Mouse (Mus musculus) midbrain, embryonic 13.5 days (tissue): ENCODE measurements around the gene Snx9. TPM values are rescaled to one million over a fixed set of nuclear protein-coding genes. Genes with fewer than 3 reads are reported as not detected.

Source experiments
- ATAC-seq: fragments of 200-750 bp; cut with Nextera tagmentation; 2 replicates; pipeline ENCODE4 v1.8.0; 2017; ENCODE audit warnings: mild to moderate bottlenecking, moderate TSS enrichment, moderate library complexity
- H3K27ac ChIP-seq: fragments of 300-500 bp; sonication (generic); 2 replicates; pipeline ENCODE4 v1.5.1; 2015; ENCODE audit warnings: inconsistent platforms, mild to moderate bottlenecking, moderate library complexity
- H3K27me3 ChIP-seq: fragments of 300-500 bp; sonication (generic); 2 replicates; pipeline ENCODE4 v1.6.1; 2015; ENCODE audit warnings: mild to moderate bottlenecking, inconsistent platforms
- H3K36me3 ChIP-seq: fragments of 300-500 bp; sonication (generic); 2 replicates; pipeline ENCODE4 v1.6.1; 2015; ENCODE audit warnings: mild to moderate bottlenecking, inconsistent platforms
- H3K4me1 ChIP-seq: fragments of 300-500 bp; sonication (generic); replicated peaks from 2 replicates; pipeline ENCODE4 v1.6.1; 2015; ENCODE audit warnings: inconsistent platforms
- H3K4me2 ChIP-seq: fragments of 300-500 bp; sonication (generic); replicated peaks from 2 replicates; pipeline ENCODE4 v1.6.1; 2015; ENCODE audit warnings: moderate library complexity, mild to moderate bottlenecking, inconsistent platforms
- H3K4me3 ChIP-seq: fragments of 300-500 bp; sonication (generic); replicated peaks from 2 replicates; pipeline ENCODE4 v1.5.1; 2015; ENCODE audit warnings: mild to moderate bottlenecking, inconsistent platforms
- H3K9ac ChIP-seq: fragments of 300-500 bp; sonication (generic); replicated peaks from 2 replicates; pipeline ENCODE4 v1.6.1; 2015; ENCODE audit warnings: mild to moderate bottlenecking, inconsistent platforms
- H3K9me3 ChIP-seq: fragments of 300-500 bp; sonication (generic); 2 replicates; pipeline ENCODE4 v1.6.1; 2016; ENCODE audit warnings: mild to moderate bottlenecking, inconsistent platforms
- WGBS: fragments of 180-500 bp; shearing (Covaris S2); methylation state at CpG from one replicate; pipeline ENCODE4 v1.1.7; 2015; 5-methylcytosine and 5-hydroxymethylcytosine counted together
- polyA plus RNA-seq: library from polyadenylated mRNA; unstranded; fragments of >200 nt; fragmentation: Nextera tagmentation; extraction: Ambion mirVana; gene quantifications from 2 replicates; pipeline ENCODE4 v1.2.1, GENCODE M21; 2015

The Snx9 gene
- polyA plus RNA-seq, 1 experiment from 2014 or later: 7.4 TPM

- H3K9me3 ChIP-seq: no peaks in the 10 kb centered on the region
- no peak overlapping the region for H3K4me3 ChIP-seq
- no peak overlapping the region for H3K4me2 ChIP-seq
- H3K27ac ChIP-seq: no peak overlapping the region
- H3K9ac ChIP-seq: no peak overlapping the region
- peaks cover 5% of the 10 kb centered on the region for H3K4me1 ChIP-seq
- ATAC-seq: no peak
- 77% methylated on average over 7 of the region's 7 CpGs for WGBS
- no peaks in the 10 kb centered on the region for H3K36me3 ChIP-seq
- no peaks in the 10 kb centered on the region for H3K27me3 ChIP-seq
Measured at GRCm38 (mm10) chr17:5893574-5894148, 52.5 kb downstream of the Snx9 start.

- H3K9ac ChIP-seq: no peak overlapping the region
- H3K9me3 ChIP-seq: no peaks in the 10 kb centered on the region
- no peak for ATAC-seq
- no peak overlapping the region for H3K27ac ChIP-seq
- H3K4me2 ChIP-seq: no peak overlapping the region
- no peaks in the 10 kb centered on the region for H3K27me3 ChIP-seq
- 75% methylated on average over 4 of the region's 4 CpGs for WGBS
- no peak overlapping the region for H3K4me3 ChIP-seq
- peaks cover 5% of the 10 kb centered on the region for H3K4me1 ChIP-seq
- H3K36me3 ChIP-seq: peaks cover 10% of the 10 kb centered on the region; the same call in 1 of the 2 replicates
Measured at GRCm38 (mm10) chr17:5896066-5896465, 54.9 kb downstream of the Snx9 start.

- no peak for ATAC-seq
- Histone ChIP-seq H3K9me3 (no peaks in the 10 kb centered on the region), H3K4me1 (peaks cover 5% of the 10 kb centered on the region), H3K27ac (no peak overlapping the region), H3K36me3 (peaks cover 10% of the 10 kb centered on the region; the same call in 1 of the 2 replicates), H3K9ac (no peak overlapping the region), H3K27me3 (no peaks in the 10 kb centered on the region), H3K4me2 (no peak overlapping the region), H3K4me3 (no peak overlapping the region)
- 90% methylated on average over 7 of the region's 7 CpGs for WGBS
Measured at GRCm38 (mm10) chr17:5896607-5897006, 55.5 kb downstream of the Snx9 start.

GRCm38 (mm10) chr17:5897326-5898200 is 56.4 kb downstream of the Snx9 start:
- H3K27me3 ChIP-seq: no peaks in the 10 kb centered on the region
- no peak overlapping the region for H3K4me3 ChIP-seq
- no peak overlapping the region for H3K27ac ChIP-seq
- 92% methylated on average over 17 of the region's 17 CpGs for whole genome bisulfite sequencing
- H3K9ac ChIP-seq: no peak overlapping the region
- H3K9me3 ChIP-seq: no peaks in the 10 kb centered on the region
- no peak for ATAC-seq
- no peak overlapping the region for H3K4me2 ChIP-seq
- H3K4me1 ChIP-seq: peaks cover 5% of the 10 kb centered on the region
- H3K36me3 ChIP-seq: peaks cover 10% of the 10 kb centered on the region; the same call in 1 of the 2 replicates

GRCm38 (mm10) chr17:5899251-5899650 is 58.1 kb downstream of the Snx9 start:
- peaks cover 10% of the 10 kb centered on the region; the same call in 1 of the 2 replicates for H3K36me3 ChIP-seq
- ATAC-seq: no peak
- no peak overlapping the region for H3K27ac ChIP-seq
- H3K9me3 ChIP-seq: no peaks in the 10 kb centered on the region
- H3K9ac ChIP-seq: no peak overlapping the region
- H3K4me2 ChIP-seq: no peak overlapping the region
- H3K4me1 ChIP-seq: no peaks in the 10 kb centered on the region
- H3K4me3 ChIP-seq: no peak overlapping the region
- no peaks in the 10 kb centered on the region for H3K27me3 ChIP-seq
- 92% methylated on average over 6 of the region's 6 CpGs for WGBS

- H3K9me3 ChIP-seq: no peaks in the 10 kb centered on the region
- no peak overlapping the region for H3K4me3 ChIP-seq
- no peak overlapping the region for H3K4me2 ChIP-seq
- ATAC-seq: no peak
- no peak overlapping the region for H3K27ac ChIP-seq
- H3K36me3 ChIP-seq: peaks cover 16% of the 10 kb centered on the region
- WGBS: 84% methylated on average over 5 of the region's 5 CpGs
- H3K4me1 ChIP-seq: no peaks in the 10 kb centered on the region
- no peaks in the 10 kb centered on the region for H3K27me3 ChIP-seq
- no peak overlapping the region for H3K9ac ChIP-seq
Measured at GRCm38 (mm10) chr17:5901381-5901780, 60.3 kb downstream of the Snx9 start.

GRCm38 (mm10) chr17:5903630-5904301 is 62.6 kb downstream of the Snx9 start:
- Histone ChIP-seq H3K36me3 (peaks cover 16% of the 10 kb centered on the region), H3K9me3 (no peaks in the 10 kb centered on the region), H3K9ac (no peak overlapping the region), H3K27ac (no peak overlapping the region), H3K4me3 (no peak overlapping the region), H3K27me3 (no peaks in the 10 kb centered on the region), H3K4me2 (no peak overlapping the region), H3K4me1 (no peaks in the 10 kb centered on the region)
- 85% methylated on average over 6 of the region's 6 CpGs for WGBS
- no peak for ATAC-seq

GRCm38 (mm10) chr17:5909681-5910080 is 68.6 kb downstream of the Snx9 start:
- whole genome bisulfite sequencing: 92% methylated on average over 4 of the region's 4 CpGs

GRCm38 (mm10) chr17:5911591-5911990 is 70.5 kb downstream of the Snx9 start:
- Histone ChIP-seq H3K27ac (no peak overlapping the region), H3K4me2 (no peak overlapping the region), H3K27me3 (no peaks in the 10 kb centered on the region), H3K9me3 (no peaks in the 10 kb centered on the region), H3K4me3 (no peak overlapping the region), H3K36me3 (no peaks in the 10 kb centered on the region; the same call in 1 of the 2 replicates), H3K4me1 (no peaks in the 10 kb centered on the region), H3K9ac (no peak overlapping the region)
- WGBS: 84% methylated on average over 12 of the region's 12 CpGs
- ATAC-seq: no peak

More at GRCm38 (mm10) chr17:5909681-5910080, 68.6 kb downstream of the Snx9 start:
- Histone ChIP-seq H3K9ac (no peak overlapping the region), H3K36me3 (peaks cover 7% of the 10 kb centered on the region; the same call in 1 of the 2 replicates), H3K27ac (no peak overlapping the region), H3K9me3 (no peaks in the 10 kb centered on the region), H3K4me2 (no peak overlapping the region), H3K4me3 (no peak overlapping the region), H3K4me1 (no peaks in the 10 kb centered on the region), H3K27me3 (no peaks in the 10 kb centered on the region)
- no peak for ATAC-seq

- ATAC-seq: no peak
- Histone ChIP-seq H3K4me2 (no peak overlapping the region), H3K27me3 (no peaks in the 10 kb centered on the region), H3K27ac (no peak overlapping the region), H3K9ac (no peak overlapping the region), H3K9me3 (no peaks in the 10 kb centered on the region), H3K4me1 (no peaks in the 10 kb centered on the region), H3K4me3 (no peak overlapping the region), H3K36me3 (no peaks in the 10 kb centered on the region; the same call in 1 of the 2 replicates)
- 89% methylated on average over 4 of the region's 4 CpGs for WGBS
Measured at GRCm38 (mm10) chr17:5912797-5913196, 71.7 kb downstream of the Snx9 start.

GRCm38 (mm10) chr17:5914217-5914616 is 73.1 kb downstream of the Snx9 start:
- no peak for ATAC-seq
- Histone ChIP-seq H3K36me3 (peaks cover 9% of the 10 kb centered on the region), H3K27me3 (no peaks in the 10 kb centered on the region), H3K9ac (no peak overlapping the region; the same call in 1 of the 2 replicates), H3K27ac (no peak overlapping the region), H3K4me1 (no peaks in the 10 kb centered on the region), H3K9me3 (no peaks in the 10 kb centered on the region), H3K4me3 (no peak overlapping the region), H3K4me2 (no peak overlapping the region)
- 87% methylated on average over 5 of the region's 5 CpGs for WGBS

GRCm38 (mm10) chr17:5921954-5922353 is 80.8 kb downstream of the Snx9 start:
- H3K27ac ChIP-seq: no peak overlapping the region
- H3K27me3 ChIP-seq: no peaks in the 10 kb centered on the region
- peaks cover 29% of the 10 kb centered on the region for H3K36me3 ChIP-seq
- WGBS: 92% methylated on average over 8 of the region's 8 CpGs
- no peak for ATAC-seq
- H3K9me3 ChIP-seq: no peaks in the 10 kb centered on the region
- H3K4me2 ChIP-seq: no peak overlapping the region
- no peaks in the 10 kb centered on the region for H3K4me1 ChIP-seq
- H3K4me3 ChIP-seq: no peak overlapping the region
- H3K9ac ChIP-seq: no peak overlapping the region
